Mouse (Mus musculus) hindbrain, embryonic 16.5 days (tissue): ENCODE measurements at regions not wholly inside any gene's neighbourhood (a gene's known extent, or its start where the extent isn't known, plus 50 kb on each side); places are given as distances from the start of the nearest gene placed in this dataset.

ENCODE experiments used
- ATAC-seq: fragments of 200-750 bp; cut with Nextera tagmentation; 2 replicates; pipeline ENCODE4 v1.8.0; 2017; ENCODE audit warnings: moderate TSS enrichment, moderate library complexity
- H3K27ac ChIP-seq: fragments of 300-500 bp; sonication (generic); 2 replicates; pipeline ENCODE4 v1.5.1; 2014; ENCODE audit warnings: low read depth, mild to moderate bottlenecking, control low read depth, low read length, moderate library complexity
- H3K27me3 ChIP-seq: fragments of 300-500 bp; sonication (generic); replicated peaks from 2 replicates; pipeline ENCODE4 v1.6.1; 2014; ENCODE audit warnings: low read length; ENCODE audit not compliant: control insufficient read depth, insufficient read depth
- H3K36me3 ChIP-seq: fragments of 300-500 bp; sonication (generic); 2 replicates; pipeline ENCODE4 v1.6.1; 2014; ENCODE audit warnings: mild to moderate bottlenecking, low read length, moderate library complexity, mixed read lengths; ENCODE audit not compliant: control insufficient read depth, insufficient read depth
- H3K4me1 ChIP-seq: fragments of 300-500 bp; sonication (generic); 2 replicates; pipeline ENCODE4 v1.6.1; 2014; ENCODE audit warnings: low read depth, low read length; ENCODE audit not compliant: control insufficient read depth, insufficient read depth
- H3K4me2 ChIP-seq: fragments of 300-500 bp; sonication (generic); 2 replicates; pipeline ENCODE4 v1.6.1; 2014; ENCODE audit warnings: mild to moderate bottlenecking, low read length, control low read depth, moderate library complexity
- H3K4me3 ChIP-seq: fragments of 300-500 bp; sonication (generic); 2 replicates; pipeline ENCODE4 v1.5.1; 2014; ENCODE audit warnings: mild to moderate bottlenecking, low read length, control low read depth, moderate library complexity
- H3K9ac ChIP-seq: fragments of 300-500 bp; sonication (generic); 2 replicates; pipeline ENCODE4 v1.6.1; 2014; ENCODE audit warnings: low read depth, mild to moderate bottlenecking, control low read depth, low read length, moderate library complexity
- H3K9me3 ChIP-seq: fragments of 300-500 bp; sonication (generic); 2 replicates; pipeline ENCODE4 v1.6.1; 2014; ENCODE audit warnings: mild to moderate bottlenecking, low read length, moderate library complexity; ENCODE audit not compliant: control insufficient read depth
- WGBS: fragments of 180-500 bp; shearing (Covaris S2); extraction: QIAGEN DNeasy Blood & Tissue Kit; methylation state at CpG from one replicate; pipeline ENCODE4 v1.1.7; 2014; 5-methylcytosine and 5-hydroxymethylcytosine counted together

DNA sequence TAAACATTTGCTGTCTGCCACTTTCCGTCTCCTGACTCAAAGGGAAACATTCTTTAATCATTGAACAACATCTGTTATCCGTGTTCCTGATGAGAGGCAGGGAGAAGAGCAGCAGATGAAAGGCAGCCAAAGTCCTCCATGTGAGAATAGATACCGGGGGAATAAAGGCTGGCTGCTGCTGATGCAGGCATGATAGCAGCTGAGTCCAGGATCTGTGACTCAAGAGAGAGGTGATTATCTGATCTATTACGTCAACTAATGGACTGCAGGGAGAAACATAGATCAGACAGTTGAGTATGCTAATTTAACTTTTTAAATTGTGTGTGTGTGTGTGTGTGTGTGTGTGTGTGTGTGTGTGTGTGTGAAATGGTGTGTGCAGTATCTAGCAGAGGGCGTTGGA, 1140.0 kb downstream of the Dpp10 start:
- no peaks in the 10 kb centered on the region for H3K36me3 ChIP-seq
- H3K27me3 ChIP-seq, result no peaks in the 10 kb centered on the region
- no peak overlapping the region for H3K9ac ChIP-seq
- no peaks in the 10 kb centered on the region for H3K9me3 ChIP-seq
- no peak overlapping the region for H3K4me3 ChIP-seq
- no peak overlapping the region for H3K27ac ChIP-seq
- no peaks in the 10 kb centered on the region for H3K4me1 ChIP-seq
- peak; percentile 24; the same call in 1 of the 2 replicates for ATAC-seq
- no peak overlapping the region for H3K4me2 ChIP-seq
- 48% methylated on average over 5 of the region's 5 CpGs for WGBS

DNA sequence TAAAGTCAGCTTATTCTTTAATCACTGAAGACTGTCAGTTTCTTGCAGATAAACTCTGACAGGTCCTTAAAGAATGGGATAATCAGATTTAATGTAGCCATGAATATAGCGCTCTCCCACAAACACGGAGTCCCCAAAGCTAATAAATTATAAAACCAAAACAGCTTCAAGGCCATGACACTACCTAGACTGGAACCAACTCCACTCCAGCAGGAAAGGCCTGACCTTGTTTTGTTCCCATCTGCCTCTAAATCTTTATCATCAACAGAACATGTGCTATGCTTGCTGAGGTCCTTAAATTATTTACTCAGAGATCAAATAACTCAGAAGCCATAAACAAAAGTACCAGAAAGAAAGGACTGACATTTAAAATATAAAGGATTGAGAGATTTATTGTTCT, 1156.3 kb downstream of the Dpp10 start:
- no peak overlapping the region for H3K4me3 ChIP-seq
- H3K4me1 ChIP-seq, result no peaks in the 10 kb centered on the region
- WGBS, result 80% methylated on average over 2 of the region's 2 CpGs
- H3K9me3 ChIP-seq, result no peaks in the 10 kb centered on the region
- H3K4me2 ChIP-seq, result no peak overlapping the region
- H3K9ac ChIP-seq, result no peak overlapping the region
- H3K36me3 ChIP-seq, result no peaks in the 10 kb centered on the region
- no peak for ATAC-seq
- no peaks in the 10 kb centered on the region for H3K27me3 ChIP-seq
- H3K27ac ChIP-seq, result no peak overlapping the region

- Histone ChIP-seq H3K9ac (no peak overlapping the region), H3K4me2 (no peak overlapping the region), H3K36me3 (no peaks in the 10 kb centered on the region), H3K27ac (no peak overlapping the region), H3K4me1 (no peaks in the 10 kb centered on the region), H3K9me3 (no peaks in the 10 kb centered on the region), H3K4me3 (no peak overlapping the region), H3K27me3 (no peaks in the 10 kb centered on the region)
- peak; percentile 58; the same call in 1 of the 2 replicates for ATAC-seq
These were observed 1186.4 kb downstream of the Dpp10 start for GRCm38 (mm10) chr1:122858995-122859394.
